Mouse (Mus musculus): ENCODE results near the gene Veph1.

Gene Veph1

DNA sequence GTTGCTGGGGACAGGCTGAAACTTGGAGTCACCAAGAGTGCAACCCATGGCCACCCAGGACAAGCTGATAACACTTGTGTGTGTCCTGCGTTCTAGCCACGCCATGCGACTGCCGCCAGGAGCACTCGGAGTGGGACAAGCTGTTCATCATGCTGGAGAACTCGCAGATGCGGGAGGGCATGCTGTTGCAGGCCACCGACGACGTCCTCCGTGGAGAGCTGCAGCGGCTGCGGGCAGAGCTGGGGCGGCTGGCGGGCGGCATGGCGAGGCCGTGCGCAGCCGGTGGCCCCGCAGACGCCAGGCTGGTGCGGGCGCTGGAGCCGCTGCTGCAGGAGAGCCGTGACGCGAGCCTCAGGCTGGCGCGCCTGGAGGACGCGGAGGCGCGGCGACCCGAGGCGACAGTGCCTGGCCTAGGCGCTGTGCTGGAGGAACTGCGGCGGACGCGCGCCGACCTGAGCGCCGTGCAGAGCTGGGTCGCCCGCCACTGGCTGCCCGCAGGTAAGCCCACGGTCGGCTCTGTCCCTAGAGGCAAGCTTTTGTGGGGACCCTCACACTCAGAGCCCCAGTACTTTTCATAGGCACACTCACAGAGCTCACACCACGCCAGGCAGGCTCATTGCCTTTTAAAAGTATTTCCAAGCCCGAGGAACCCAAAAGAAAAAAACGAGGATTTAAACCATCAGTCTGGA is 75.9 kb downstream of the Veph1 start:
- peak; percentile 44 for DNase-seq

DNA sequence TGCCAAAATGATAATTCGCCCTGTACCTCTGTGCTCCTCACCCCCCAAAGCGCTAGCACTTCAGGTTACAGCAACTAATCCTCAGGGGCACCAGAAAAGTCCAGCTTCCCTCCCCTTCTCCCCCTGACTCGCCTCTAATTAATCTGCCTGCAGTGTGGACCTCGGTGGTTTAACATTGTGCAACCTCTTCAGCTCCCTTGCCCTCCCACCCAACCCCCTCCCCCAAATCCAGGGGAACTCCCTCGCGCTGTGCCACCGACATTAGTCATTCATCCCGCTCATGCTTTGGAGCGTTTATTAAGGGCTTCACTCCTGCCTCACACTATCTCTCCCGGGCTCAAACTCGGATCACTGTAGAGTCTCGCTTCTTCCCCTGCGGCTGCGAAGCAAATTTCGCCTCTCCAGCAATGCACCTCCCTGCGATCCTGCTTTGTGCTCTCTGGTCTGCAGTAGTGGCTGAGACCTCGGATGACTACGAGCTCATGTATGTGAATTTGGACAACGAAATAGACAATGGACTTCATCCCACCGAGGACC is 76.9 kb downstream of the Veph1 start, which contains the start of gene Ptx3:
Gene Ptx3 (plus strand): TSS at position 256 of the 537 bp plus-strand sequence.
- no peak for DNase-seq

DNA sequence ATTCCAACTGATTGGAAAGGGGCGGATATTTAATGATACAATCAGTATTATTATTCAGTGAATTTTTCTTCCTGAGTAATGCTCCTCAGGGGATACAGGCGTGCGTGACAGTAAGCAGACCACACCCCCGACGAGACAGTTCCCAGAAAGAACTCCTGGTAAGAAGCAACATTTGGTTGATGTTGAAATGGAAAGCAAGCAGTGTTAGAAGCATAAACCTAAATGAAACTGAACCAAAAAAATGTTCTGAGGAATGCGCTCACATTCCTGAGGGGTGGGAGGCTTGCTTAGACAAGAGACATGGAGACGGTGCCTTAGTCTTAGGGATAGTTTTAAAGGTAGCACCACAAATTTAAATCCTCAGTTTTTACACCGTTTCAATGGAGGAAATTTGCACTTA is 80.9 kb downstream of the Veph1 start:
- no peak for DNase-seq

DNA sequence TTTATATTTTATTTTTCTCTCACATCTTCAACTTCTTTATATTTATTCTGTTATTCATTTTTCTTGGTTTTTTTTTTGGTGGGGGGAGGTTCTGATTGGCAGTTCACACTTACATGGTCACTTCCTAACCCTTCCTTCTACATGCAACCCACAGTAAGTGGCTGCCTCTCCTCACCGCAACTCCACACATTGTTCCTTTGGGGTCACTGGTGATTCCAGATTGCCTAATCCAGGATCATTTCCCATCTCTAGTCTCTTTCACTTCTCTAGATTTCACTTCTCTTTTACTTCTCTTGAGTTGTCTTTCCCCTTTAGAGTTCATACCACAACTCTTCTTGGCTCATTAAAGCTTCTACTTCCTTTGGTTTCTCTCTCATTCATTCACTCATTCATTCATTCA is 83.1 kb downstream of the Veph1 start:
- DNase-seq: no peak

DNA sequence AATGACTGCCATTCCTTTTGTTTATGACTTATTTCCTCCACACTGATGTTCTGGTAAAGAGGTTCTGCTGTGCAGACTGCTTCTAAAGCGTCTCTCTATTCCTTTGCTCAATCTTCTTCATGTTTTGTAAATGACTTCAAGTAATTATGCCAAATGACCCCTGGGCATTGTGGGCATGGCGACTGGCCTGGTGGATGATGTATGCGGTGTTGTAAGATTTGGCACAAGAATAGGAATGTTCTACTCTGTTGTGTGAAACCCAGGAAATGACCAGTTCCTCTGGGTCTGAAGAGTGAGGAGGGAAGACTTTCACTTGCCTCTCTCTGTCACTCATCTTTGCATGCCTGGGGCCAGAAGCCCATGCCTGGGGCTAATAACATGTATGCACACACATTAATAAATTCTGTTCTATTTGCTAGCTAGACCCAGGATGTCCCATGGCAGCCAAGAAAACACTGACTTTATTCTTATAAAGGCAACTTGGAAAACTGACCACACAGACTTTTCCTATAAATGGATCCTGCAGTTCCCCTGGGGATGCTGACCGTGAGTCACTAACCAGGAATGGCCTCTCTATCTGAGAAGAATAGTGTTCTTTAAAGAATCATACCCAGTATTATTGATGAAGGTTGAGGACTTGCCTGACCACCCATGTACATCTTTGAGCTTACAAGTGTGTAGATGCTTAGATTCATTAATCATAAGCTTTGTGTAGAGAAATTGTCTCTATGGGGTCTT is 87.6 kb downstream of the Veph1 start:
- DNase-seq: no peak

DNA sequence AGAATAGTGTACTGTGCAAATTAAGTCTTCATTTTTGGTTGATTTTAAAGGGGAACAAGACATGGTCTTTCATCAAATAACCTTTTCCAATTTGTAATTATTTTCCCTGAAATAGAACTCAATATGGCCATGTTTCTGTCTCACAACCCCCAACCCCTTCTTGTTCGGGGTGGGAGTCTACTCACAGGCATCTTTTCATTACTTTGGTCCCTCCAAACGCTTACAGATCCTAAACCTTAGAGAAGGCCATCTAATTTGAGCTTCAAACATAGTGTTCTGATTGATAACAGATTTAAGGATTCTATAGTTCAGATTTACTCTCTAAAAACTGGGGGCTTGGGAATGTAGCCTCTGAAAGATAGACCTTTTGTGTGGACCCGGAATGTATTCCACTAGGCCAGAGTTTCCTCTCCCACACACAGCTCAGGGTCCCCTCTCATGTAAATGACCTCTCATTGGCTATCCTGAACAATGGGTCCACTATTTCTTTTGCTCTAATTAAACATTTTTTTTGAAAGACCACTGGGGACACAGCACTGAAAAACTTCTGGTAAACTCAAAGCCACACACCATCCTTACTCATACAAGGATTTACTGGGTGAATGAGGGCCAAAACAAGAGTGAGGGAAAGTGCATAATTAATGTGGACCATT is 102.6 kb downstream of the Veph1 start:
- DNase-seq: no peak

DNA sequence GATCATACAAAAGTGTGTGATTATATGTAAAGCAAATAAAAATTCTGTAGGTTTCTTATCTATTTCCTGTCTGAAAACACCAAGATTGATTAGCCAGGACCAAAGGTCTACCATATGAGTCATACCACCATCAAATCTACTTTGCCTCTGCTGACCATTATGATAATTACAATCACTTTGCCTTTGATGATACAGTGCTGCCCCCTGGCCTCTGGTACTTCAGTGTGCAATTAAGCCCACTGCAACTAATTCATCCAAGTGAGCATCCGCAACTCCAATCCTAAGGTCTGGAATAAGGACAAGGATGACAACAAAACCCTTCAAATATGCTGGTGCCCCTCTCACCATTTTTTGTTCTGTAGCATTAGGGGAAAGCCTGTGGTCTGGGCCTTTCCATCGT is 117.0 kb downstream of the Veph1 start:
- no peak for DNase-seq

DNA sequence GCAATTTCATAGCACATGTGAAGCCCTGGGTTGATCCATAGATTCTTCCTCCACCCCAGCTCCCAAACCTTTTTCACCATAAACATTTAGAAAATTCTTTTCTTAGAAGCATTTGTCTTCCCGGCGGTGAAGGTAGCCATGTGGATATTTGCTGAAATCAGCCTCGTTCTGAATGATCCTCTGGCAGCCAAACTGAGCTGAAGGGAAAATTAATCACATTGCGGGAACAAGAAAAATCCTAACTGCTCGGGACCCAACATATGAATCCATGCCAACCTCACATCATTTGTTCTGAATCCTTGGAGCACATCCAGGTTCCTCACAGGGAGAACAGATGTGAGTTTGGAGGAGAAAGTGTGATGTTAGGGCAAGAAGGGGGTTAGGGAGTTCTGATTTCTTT is 123.7 kb downstream of the Veph1 start:
- peak; percentile 2 for DNase-seq

DNA sequence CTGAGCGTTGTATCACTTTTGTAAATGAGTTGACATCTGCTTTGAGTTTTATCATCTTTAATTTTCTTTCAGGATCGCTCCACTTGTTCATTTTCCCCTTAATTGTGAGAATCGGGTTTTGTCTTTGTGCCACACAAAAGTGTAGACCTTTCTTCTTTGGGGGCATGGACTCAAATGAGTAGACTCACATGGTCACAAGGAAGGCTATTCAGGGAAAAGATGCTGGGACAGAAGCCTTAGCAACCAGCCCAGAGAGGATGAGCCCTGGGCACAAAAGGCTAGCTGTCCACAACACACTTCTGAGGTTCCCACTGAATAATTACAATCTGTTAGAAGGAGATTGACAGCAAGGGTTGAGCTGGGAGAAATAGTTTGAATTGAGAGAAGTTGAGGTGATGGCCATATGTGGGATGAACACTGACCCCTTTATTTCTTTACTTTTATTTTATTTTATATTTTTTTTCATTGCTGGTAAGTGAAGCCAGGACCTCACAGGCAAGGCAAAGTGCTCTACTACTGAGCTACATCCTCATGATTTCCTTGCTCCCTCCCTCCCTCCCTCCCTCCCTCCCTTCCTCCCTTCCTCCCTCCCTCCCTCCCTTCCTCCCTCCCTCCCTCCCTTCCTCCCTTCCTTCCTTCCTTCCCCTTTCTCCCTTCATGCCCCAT is 126.6 kb downstream of the Veph1 start:
- no peak for DNase-seq

DNA sequence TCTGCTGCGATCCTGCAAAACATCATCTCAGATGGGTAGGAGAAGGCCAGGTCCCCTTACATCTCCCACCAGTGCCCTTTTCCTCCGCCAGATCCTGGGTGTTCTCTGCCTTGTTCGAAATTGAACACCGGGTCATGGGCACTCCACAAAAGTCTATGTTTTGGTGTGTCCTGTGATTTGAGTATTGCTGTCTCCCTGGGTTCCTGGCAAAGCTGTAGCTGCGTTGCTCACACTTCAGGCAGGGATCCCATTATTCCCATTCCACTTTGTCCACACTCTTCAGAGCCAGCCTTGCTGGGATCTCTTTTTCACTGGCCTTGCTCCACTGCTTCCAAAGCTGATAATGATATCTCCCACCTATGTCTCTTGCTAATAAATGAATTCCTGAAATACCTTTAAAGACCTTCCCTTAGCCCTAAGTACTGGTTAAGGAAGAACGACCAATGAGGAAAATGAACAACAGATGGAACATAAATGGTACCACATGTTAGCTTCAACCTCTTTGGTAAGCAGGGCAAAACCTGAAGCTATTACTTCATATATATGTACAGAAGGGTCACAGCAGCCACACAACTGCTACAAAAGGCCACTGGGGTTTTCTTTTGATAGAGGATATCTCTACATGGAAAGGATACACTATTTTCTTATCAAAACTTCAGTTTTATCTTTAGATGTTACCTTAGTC is 129.9 kb downstream of the Veph1 start:
- no peak for DNase-seq

DNA sequence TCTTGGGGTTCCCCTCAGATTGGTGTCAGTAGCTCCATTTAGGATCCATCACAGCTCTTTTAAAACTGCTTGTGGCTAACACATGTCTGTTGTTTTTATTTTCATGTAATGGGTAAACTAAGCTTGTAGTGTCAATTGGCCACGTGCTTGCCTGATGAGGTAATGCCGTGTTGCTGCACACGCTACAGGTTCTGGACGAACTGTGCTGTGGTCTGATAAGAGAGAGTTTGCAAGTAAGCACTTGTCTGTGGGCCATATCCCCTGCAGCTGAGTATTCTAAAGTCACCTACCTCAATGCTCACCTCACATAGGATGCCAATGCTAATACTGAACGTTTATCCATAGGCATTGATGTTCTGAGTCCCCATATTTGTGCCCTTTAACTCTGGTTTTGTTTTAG is 131.6 kb downstream of the Veph1 start:
- DNase-seq: no peak

DNA sequence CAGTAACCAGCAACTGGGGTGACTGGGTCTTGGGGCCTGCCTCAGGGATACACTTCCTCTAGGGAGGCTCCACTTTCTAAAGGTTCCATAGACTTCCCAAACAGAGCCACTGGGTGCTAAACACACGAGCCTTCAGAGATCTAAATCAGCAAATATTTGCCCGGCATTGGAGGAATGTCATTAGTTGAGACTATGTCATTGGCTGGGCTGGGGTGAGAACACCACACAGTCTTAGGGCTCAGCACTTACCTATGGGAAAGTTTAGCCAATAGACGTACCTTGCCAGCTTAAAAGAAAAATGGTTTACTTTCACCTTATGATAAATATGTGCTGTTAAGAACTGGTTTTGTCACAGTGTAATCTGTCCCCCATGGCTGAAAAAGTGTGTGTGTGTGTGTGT is 132.1 kb downstream of the Veph1 start:
- no peak for DNase-seq

DNA sequence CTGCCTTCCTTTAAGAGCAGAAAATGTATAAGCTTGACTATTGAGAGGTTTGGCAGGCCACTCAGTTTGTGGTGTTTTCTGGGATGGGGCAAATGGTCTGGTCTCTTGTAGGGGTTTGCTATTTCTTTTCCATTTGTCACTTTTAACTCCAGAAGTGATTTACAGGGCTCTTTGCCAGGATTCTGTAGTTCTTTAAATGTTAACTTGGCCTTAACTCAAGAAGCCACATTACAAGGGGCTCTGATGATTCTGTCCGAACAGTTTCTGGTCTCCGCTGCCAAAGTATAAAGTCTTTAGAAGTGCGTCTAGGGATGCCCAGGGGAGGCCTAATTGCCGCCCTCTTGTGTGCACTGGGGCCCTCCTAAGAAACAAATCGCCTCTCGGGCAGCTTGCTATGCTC is 134.0 kb downstream of the Veph1 start:
- no peak for DNase-seq

DNA sequence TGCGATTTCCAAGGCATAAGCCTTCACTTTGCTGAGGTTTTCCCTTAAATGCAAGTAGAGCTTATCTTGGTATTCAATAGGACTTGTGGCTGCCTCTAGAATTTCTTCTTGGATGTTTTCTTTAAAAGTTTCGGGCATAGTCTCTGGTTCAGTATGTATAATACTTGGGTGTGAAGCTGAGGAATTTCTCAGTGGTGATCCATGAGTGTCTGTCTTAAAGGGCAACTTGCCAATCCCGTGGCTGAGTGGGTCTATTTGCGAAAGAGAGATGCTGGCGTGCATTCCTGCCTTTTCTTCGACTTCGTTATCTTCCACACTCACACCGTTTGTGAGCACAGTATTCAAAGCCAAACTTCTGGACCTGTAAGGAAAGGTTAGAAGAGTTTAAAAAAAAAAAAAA is 138.7 kb downstream of the Veph1 start:
- peak; percentile 10 for DNase-seq

DNA sequence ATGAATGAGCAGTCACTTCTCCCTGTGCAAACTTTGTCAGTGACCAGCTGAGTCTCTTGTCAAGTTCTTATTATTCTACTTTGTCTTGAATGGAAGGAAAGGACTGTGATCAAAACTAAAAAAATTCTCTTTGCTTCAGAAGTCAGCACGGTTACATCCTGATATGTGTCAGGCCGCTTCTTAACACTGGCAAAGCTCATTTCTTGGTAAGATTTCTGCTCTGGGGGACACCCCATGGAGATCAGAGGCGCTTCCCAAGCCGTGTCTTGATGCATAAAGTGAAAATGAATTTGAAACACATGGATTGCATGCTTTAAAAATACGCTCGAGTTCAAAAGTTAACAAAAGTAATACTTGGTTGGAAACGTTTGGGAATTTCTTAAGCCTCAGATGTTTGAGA is 159.0 kb downstream of the Veph1 start:
- DNase-seq: no peak

DNA sequence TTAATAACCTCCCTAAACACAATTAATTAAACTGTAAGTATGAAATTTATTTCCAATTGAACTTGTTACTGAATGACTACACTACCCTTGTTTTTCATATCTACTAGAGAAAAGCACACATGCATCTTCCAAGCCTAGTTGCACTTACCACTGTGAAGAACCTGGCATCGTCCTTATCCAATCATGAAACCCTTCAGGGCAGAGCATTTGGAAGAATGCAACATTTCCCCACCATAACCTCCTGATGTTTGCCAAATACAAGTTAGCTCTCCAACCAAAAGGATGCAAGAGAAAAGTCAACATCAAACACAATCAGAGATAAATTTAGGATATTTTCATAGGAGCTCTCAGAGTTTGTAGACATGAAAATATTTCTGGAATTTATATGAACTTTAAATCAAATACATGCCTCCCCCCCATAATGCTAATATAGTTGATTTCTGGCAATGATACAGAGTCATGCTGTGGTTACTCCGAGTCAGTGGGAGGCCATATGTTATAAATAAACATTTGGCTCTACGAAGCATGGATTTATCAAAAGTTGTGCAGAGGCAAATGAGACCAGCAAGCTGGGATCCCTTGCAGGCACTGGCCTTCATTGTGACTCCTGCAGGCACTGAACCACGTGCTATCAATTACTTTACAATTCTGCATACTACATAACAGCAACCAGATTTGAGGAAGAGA is 165.2 kb downstream of the Veph1 start:
- no peak for DNase-seq

DNA sequence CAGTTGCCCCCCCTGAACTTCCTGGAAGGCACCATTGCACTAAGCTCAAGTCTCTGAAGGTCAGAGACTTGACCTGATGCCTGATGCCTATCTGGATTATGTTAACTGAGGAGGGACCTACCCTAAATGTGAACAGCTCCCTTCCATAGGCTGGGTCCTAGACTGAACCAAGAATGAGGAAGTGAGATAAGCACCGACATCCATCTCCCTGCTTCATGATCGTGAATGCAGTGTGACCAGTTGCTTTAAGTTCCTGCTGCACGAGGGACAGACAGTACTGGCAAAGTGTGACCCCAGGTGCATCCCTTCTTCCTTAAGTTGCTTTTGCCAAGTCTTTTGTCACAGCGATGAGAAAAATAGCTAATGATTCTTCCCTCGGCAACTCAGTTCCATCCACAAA is 166.9 kb downstream of the Veph1 start:
- DNase-seq: no peak

DNA sequence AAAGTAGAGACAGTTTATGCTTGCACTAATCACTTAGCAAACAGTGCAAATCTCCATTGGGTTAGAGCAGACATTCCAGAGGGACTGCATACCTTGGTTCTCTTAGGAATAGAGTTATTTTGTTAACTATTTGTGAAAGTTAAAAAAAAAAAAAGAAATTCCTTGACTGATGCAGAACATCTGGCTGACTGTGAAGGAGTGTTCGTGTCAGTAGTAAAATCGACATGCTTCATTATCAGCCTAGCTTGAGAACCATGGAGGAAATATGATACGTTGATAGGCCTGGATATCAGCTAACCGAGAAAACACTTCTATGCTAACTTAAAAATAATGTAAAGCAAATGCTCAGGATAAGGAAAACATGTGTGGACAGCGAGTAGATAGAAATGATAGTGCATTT is 191.1 kb downstream of the Veph1 start:
- DNase-seq: no peak

DNA sequence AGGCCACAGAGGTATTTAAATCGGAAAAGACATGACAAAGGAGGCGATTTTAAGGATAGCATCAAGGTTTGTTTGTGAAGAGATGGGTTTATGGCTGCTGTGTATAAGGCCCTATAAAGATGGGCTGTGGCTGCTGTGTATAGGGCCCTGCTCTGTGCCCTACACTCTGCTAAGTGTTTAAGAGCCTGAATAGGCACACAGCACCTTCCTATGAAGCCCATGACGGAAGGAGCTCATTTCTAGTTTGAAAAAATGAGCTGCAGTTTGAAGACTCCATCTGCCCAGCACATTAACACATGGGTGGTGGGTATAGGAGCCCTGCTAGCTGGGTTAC is 194.1 kb downstream of the Veph1 start:
- DNase-seq: no peak

DNA sequence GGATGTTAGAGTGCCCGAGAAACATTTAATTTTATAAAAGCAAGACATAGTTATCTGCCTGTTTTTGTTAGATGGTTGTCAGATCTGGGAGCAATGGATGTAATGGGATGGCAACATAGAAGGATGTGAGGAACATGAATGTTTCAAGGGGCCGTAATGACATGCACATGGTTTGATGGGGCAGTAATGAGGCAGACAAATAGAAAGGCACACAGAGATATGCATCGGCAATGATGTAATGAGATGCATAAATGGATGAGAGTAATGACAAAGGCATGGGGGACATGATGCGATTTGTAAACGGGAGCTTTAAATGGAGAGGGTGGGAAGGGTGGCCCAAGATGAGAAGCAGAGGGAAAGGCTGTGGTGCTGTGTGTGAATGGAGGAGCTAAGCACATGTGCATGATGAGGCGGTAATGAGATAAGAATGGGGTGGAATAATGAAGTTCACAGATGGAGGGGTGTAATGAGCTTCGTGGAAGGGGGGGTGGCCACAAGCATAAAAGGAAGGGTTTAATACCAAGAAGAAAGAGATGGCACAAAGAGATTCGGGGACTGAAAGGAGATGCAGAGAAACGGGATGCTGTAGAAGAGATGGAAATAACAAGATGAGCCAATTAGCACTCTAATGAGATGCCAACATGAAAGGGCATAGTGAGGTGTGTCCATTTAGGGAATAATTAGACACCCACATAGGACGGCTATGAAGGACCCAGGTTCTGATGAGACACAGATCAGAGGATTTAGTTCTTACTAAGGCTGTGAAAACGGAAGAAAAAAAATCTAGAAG is 194.6 kb downstream of the Veph1 start:
- no peak for DNase-seq

DNA sequence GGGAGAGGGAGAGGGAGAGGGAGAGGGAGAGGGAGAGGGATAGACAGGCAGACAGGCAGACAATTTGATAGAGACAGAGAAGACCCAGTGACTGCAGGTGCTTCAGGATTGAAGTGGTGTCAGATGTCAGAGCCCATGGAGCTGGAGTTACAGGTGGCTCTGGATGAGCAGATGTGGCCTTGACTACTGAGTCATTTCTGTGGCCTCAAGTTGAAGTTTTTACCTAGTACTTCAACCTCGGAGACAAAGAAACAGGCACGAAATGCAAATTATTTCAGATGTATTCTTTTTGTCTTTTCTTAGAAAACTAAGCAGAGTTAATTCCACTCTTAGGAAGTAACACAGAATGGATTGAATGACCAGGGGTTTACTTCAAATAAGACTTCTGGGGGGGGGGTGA is 195.6 kb downstream of the Veph1 start:
- DNase-seq: no peak

All from lung, postnatal 14 days (tissue).